Mouse (Mus musculus) CD8-positive naive resting alpha-beta T cell, adult 57 days (primary cell): ENCODE data around the gene Utp14b. TPM values are rescaled to one million over a fixed set of nuclear protein-coding genes. Genes with fewer than 3 reads are reported as not detected.

ENCODE experiments used
- total RNA-seq: library from RNA; stranded (reverse); gene quantifications from one replicate; pipeline ENCODE4 v1.2.4, GENCODE M21; 2023

Utp14b gene
- 22.3 TPM for total RNA-seq

GRCm38 (mm10) chr1:78657671-78658440 is at the start of gene Utp14b, which contains the start of gene Acsl3:
Utp14b (plus strand) TSS chr1:78658038.
Acsl3 (plus strand) TSS chr1:78657825.

Other genes with a start within 250 kb of the Utp14b start
- gene Farsb, start 169.1 kb upstream of the Utp14b start, total RNA-seq = 58.7 TPM
- gene Mogat1, start 147.0 kb upstream of the Utp14b start, total RNA-seq = 4.9 TPM
- not detected for gene BC035947, start 145.9 kb upstream of the Utp14b start, total RNA-seq
- gene Acsl3, start 213 bp upstream of the Utp14b start, total RNA-seq = 7.5 TPM
- not detected for gene Kcne4, start 158.7 kb downstream of the Utp14b start, total RNA-seq